ENCODE assay signal across 21 mouse cellular contexts in genomic region chr1:52148696-52149095, GRCm38 (mm10). TPM values are rescaled to one million over a fixed set of nuclear protein-coding genes. Genes with fewer than 3 reads are reported as not detected.
DNase-seq lines count a peak whose midpoint lies in the region; TF ChIP-seq lines count a peak whose summit lies in the region.
"Had no signal": no experiment of that assay in that cellular context is flagged by ENCODE, and none has a peak within 500 bp of the region (broad histone marks: within the 10 kb centered on the region; RNA-seq: fewer than 3 reads in every experiment).

No protein-coding gene starts in this region.

- H3K27ac ChIP-seq in layer of hippocampus, adult 2 months, result peak overlapping the region; percentile 81
- H3K27ac ChIP-seq: embryonic facial prominence, embryonic 12.5 days; forebrain, embryonic 10.5 days; forebrain, embryonic 15.5 days; limb, embryonic 12.5 days; liver, embryonic 15.5 days had no signal

- no peak for TF ChIP-seq CTCF in layer of hippocampus, adult 2 months (conservative IDR thresholded peaks at IDR 0.05)

- intact Hi-C loops in heart, postnatal 10 days (cut with DNase I), result loop anchor here (5.0 to 10.0 kb wide), 4 partner anchors 84 to 596 kb away; partner anchors contain the start of genes Gls and Nemp2

- DNase-seq in heart, adult 11 months, result peak; percentile 83
- DNase-seq in heart, postnatal 10 days, result no peak
- DNase-seq in layer of hippocampus, adult 2 months (ENCODE audit: low spot score in 2 of 2), result no peak
- no peak for DNase-seq in layer of hippocampus, adult 8-10 months (ENCODE audit: low spot score in 2 of 2)
- peak; percentile 44 to 51 for DNase-seq in thymus, postnatal 10 days (ENCODE audit: low spot score in 2 of 2)
- DNase-seq in gastrocnemius, adult 18-20 months (ENCODE audit: low spot score), result no peak
- DNase-seq in spleen, postnatal 14 days (ENCODE audit: low spot score in 2 of 2), result no peak
- DNase-seq: adrenal gland, adult 8-10 months; cerebellum, adult 8-10 months; embryo, embryonic 11 days; kidney, adult 18-20 months; kidney, postnatal 4 days; layer of hippocampus, adult 9-11 months; lung, embryonic 14.5 days; lung, postnatal 14 days; right cerebral cortex, postnatal 4 days had no signal

- no peak overlapping the region for H3K4me3 ChIP-seq in layer of hippocampus, adult 2 months
- H3K4me3 ChIP-seq: embryonic facial prominence, embryonic 12.5 days; forebrain, embryonic 10.5 days; forebrain, embryonic 15.5 days; limb, embryonic 12.5 days; liver, embryonic 15.5 days had no signal

RNA-seq across cellular contexts. Expression of gene Stat1, which starts 29.5 kb away (rescaled TPM):
- 10 to 100 TPM; 20.2 to 26.4 TPM for total RNA-seq in heart, postnatal 10 days (2021)
- total RNA-seq in layer of hippocampus, adult 2 months (2021), result 10 to 100 TPM; 22.0 to 23.4 TPM
- total RNA-seq in layer of hippocampus, adult 8-10 months (2022), result 10 to 100 TPM; 22.8 to 33.8 (median 28.1) TPM
- 10 to 100 TPM; 11.7 to 11.8 TPM for total RNA-seq in gastrocnemius, adult 18-20 months (2021)

Comparison
In these comparisons a context has a peak if more than half of its experiments do, and no peak if none do; other contexts are left out.
1. DNase-seq: peak in heart, adult 11 months (single experiment) and thymus, postnatal 10 days (2 of 2); none in heart, postnatal 10 days (0 of 2), layer of hippocampus, adult 2 months (0 of 2), layer of hippocampus, adult 8-10 months (0 of 2), gastrocnemius, adult 18-20 months (single experiment) and spleen, postnatal 14 days (0 of 2).